Mouse (Mus musculus): ENCODE measurements around the gene Hnrnpul1. TPM values are rescaled to one million over a fixed set of nuclear protein-coding genes. Genes with fewer than 3 reads are reported as not detected.

The Hnrnpul1 gene
- polyA plus RNA-seq, 1 experiment: 543 TPM

DNA sequence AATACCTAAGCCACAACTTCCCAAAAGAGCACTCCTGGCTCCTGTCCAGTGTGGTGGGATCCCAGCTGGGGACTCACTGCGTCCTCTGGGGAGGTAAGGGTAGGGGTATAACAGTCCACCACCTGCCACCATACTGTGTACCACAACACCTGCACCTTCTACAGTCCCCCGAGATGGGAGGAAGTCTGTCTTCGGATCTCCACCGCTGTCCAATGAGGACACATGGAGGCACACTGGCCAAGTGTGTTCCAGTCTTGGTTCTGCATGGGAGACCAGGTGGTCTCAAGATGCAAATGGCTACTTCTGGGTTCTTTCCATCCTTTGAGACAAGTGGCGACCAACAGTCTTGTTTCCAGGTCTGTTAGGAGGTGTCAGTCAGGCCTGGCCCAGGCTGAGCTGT lies 43.4 kb downstream of the Hnrnpul1 start:
- TF ChIP-seq GATA1 (IDR thresholded peaks at IDR 0.05; ENCODE audit: low read length): no peak

DNA sequence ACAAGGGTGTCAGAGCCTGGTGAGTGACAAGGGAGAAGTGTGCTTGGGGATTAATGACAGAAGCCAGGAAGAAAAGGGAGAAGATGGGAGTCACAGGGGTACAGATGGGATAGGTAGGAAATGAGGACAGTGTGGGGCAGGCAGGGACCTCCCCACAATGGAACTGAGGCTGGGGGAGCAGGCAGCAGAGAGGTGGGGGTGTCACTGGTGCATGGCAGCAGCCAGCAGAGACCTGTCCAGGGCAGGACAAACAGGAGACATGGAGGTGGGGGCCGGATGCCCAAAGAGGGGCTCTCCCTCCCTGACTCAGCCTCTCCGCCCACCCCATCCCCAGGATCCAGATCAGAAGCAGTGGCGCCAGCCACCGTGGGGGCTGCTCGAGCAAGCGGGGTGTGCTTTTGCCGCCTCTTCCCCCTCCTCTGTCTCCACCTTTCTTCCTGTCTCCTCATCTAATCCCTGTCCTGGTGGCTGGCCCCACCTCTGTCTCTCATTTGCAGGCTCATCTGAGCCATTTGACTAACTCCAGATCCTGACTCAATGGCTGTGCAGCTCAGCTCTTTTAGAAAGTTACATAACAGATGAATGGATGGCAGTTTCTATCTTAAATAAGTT lies 43.9 kb downstream of the Hnrnpul1 start:
- no peak for TF ChIP-seq GATA1 (IDR thresholded peaks at IDR 0.05; ENCODE audit: low read length)

DNA sequence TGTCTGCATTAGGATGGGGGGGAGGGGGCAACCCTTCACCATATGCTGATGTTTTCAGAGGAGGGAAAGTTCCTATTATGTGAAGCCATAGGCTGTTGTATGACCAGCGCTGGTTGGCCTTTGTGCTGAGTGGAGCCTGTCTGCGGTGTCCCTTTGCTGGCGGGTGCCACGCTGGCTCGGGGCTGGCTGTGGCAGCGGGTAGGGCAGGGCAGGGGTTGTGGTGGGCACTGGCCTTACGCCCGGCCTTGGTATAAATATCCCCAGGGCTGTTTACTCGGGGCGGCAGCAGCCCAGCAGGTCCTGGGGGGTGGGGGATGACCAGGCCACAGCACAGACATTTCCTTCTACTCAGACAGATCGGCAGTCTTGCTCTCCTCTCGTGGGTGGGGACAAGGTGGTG lies 44.6 kb downstream of the Hnrnpul1 start:
- no peak for TF ChIP-seq GATA1 (IDR thresholded peaks at IDR 0.05; ENCODE audit: low read length)

DNA sequence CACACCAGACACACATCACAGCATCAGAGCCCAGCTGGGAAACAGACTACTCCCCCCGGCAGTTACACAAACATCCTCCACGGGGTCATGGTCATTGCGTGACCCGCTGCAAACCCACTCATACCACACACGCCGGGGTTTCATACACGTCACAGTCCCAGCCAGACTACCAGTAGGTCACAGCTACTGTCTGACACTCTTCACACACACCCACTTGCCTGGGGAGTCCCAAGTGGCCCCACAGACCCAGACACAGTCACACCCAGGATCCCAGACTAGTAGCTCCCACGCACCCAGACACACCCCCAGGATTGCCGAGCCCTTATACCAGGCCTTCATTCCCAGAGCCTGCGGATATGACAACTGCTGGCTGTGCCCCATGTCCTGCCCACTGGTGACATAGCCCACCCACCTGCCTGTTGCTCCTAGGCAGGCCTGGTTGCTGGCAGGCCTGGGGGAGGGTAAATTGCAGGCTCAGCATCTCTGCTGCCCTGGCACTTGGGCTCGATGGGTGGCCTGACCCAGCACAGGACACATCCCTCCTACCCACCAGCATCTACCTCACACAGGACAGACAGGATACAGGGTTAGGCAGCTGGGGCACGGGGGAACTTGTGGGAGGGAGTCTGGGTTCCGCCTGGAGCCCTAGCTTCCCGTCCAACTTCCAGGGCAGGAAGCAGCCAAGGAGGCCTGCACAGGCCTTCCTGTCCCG lies 46.8 kb downstream of the Hnrnpul1 start:
- no peak for TF ChIP-seq GATA1 (IDR thresholded peaks at IDR 0.05; ENCODE audit: low read length)

DNA sequence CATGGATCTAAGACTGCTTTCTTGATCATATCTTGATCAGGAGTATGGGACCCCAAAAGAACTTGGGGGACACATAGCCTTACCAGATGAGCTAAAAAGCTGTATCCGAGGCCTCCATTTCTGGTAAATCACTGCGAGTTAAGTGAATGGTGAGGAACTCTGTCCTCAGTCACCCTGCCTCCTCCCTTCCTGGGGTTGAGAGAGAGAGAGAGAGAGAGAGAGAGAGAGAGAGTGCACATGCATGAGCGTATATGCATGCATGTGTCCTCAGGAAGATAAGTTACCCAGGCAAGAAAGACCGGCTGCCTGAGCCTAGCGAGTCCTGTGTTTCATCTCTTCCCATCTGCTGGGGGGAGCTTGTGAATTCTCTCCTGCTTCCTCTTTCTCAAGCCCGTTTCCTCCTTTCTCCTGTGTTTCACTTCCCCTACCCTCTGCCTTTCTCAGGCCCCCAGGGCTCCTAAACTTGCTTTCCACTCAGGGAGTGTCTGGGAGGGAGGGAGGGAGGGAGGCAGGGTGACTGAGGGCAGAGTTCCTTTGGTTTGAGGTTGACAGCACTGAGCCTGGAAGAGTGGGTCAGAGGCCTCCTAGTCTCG lies 47.9 kb downstream of the Hnrnpul1 start:
- no peak for TF ChIP-seq GATA1 (IDR thresholded peaks at IDR 0.05; ENCODE audit: low read length)

DNA sequence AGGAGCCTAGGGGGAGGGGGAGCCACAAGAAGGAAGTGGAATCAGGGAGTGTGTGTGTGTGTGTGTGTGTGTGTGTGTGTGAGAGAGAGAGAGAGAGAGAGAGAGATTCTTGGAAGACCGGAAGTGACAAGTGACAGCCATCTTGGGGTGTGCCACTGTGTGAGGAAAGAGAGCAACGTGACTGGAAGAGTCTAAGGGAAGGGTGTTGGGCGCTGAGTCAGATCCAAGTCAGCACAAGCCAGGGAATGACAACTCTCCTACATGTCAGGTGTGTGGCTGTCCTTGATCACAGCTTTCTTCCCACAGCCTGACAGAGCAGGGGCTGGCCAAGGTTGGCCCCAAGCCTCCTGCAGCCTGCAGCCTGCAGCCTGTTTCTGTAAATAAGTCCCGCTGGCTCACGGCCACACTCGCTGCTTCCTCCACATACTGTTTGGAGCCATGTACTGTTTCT lies 48.7 kb downstream of the Hnrnpul1 start:
- no peak for TF ChIP-seq GATA1 (IDR thresholded peaks at IDR 0.05; ENCODE audit: low read length)

DNA sequence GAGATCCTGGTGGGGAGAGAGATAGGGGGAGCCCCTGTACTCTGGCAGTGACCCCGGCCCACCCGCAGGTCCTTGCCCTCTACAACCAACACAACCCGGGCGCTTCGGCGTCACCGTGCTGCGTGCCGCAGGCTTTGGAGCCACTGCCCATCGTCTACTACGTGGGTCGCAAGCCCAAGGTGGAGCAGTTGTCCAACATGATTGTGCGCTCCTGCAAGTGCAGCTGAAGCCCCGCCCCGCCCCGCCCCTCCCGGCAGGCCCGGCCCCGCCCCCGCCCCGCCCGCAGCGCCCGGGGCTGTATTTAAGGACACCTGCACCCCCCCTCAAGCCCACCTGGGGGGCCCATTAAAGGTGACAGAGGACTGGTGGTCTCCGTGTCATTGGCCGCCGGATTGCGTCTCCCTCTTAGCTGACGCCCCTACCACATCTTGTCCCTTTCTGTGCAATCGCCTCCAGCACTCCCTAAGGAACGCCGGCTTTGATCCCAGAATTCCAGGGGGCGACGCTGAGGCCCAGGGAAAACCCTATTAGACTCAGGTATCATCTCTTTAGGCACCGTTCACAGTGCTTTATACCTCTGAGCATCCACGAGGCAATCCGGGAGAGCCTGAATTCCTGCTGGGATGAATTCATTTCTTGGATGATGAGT lies 49.7 kb downstream of the Hnrnpul1 start:
- no peak for TF ChIP-seq GATA1 (IDR thresholded peaks at IDR 0.05; ENCODE audit: low read length)

DNA sequence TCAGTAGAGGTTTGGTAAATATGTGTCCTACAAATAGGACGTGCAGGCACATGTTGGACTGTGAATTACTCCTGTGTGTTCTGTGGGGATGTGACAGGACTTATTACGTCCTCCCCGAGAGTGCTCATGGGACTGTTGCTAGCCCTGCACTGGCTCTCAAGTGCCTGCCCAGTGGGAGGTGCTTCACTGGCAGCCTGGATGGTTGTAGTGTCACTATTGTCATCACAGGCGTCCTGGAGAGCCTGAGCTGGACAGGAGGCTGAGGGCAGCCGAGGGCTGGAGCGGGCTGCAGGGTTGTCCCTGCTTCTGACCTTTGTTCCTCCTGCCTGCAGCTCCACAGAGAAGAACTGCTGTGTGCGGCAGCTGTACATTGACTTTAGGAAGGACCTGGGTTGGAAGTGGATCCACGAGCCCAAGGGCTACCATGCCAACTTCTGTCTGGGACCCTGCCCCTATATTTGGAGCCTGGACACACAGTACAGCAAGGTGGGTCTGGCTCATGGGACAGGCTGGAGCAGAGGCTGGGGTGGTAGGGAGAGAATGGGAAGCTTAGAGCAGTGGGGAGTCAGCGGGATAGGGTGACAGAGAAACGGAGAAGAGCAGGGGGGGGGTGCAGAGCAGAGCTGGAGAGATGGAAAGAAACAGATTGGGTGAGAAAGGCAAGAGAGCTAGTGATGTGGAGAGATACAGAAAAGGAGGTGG lies 50.6 kb downstream of the Hnrnpul1 start:
- no peak for TF ChIP-seq GATA1 (IDR thresholded peaks at IDR 0.05; ENCODE audit: low read length)

DNA sequence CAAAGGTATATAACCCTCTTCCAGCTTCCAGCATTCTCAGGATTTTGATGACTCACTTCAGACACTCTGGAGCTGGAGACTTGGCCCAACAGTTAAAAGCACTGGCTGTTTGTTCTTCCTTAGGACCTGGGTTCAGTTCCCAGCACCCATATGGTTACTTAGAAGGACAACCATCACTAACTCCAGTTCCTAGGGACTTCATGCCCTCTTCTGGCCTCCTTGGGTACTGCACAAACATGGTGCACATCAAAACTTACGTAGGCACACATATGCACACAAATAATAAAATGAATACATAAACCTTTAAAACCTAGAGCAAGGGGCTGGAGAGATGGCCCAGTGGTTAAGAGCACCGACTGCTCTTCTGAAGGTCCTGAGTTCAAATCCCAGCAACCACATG lies 52.2 kb downstream of the Hnrnpul1 start:
- no peak for TF ChIP-seq GATA1 (IDR thresholded peaks at IDR 0.05; ENCODE audit: low read length)

DNA sequence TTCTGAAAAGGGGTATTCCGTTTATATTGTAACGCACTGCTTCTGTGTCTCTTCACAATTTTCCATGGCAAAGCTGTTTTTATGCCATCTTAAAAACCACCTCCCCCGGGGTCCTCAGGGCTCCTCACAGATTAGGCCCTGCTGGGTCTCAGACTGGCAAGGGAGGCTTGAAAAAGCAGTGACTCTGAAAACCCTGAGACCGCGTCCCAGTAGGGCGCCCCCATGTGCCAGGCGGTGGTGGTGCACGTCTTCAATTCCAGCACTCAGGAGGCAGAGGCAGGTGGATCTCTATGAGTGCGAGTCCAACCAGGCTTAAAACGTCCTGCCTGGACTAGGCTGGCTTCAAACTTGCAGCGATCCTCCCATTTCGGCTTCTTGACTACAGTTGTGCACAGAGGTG lies 53.8 kb downstream of the Hnrnpul1 start:
- no peak for TF ChIP-seq GATA1 (IDR thresholded peaks at IDR 0.05; ENCODE audit: low read length)

DNA sequence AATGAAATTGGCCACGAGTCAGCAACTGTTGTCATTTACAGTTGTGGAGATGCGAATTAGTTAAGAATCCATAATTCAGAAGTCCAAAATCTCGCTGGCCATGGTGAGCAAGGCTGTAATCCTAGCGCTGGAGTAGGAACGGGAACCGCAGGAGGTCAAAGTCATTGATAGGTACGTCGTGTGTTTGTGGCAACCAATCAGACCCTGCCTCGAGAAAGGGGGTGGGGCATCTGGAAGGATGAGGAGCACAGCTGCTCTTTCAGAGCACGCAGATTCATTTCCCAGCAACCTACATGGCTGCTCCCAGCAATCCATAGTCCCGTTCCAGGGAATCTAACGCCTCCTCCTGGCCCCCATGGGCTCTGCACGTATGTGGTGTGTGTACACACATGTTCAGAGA lies 54.7 kb downstream of the Hnrnpul1 start:
- no peak for TF ChIP-seq GATA1 (IDR thresholded peaks at IDR 0.05; ENCODE audit: low read length)

DNA sequence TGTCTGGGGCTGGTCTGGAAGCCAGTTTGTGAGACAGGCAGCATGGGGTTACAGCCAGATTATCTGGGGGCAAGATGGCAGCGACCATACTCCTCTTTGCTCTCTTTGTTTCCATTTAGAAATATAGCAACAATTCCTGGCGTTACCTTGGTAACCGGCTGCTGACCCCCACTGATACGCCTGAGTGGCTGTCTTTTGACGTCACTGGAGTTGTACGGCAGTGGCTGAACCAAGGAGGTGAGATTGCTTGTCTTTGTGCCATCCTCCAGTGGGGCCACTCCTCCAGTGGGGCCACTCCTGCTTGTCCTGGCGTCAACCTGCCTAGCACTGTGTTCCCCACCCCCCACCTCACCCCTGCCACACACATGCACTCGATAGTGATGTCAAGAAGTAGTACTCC lies 60.5 kb downstream of the Hnrnpul1 start:
- TF ChIP-seq GATA1 (IDR thresholded peaks at IDR 0.05; ENCODE audit: low read length): no peak

DNA sequence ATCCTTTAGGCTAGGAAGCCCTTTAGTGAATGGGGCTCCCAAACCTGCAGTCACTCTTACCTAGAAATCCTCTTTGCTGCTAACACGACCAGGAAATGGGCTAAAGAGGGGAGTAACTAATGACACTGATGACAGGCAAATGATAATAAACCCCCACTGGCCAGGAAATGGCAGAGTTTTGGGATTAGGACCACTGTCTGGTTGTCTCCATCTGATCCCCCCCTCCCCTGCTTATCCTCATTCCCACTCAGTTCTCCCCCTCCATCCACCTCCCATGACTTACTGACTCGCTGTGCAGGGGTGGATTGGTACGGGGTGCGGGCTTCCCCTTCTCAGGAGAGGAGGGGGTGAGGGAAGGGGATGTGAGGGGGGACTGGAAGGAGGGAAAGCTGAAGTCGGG lies 64.5 kb downstream of the Hnrnpul1 start:
- no peak for TF ChIP-seq GATA1 (IDR thresholded peaks at IDR 0.05; ENCODE audit: low read length)

DNA sequence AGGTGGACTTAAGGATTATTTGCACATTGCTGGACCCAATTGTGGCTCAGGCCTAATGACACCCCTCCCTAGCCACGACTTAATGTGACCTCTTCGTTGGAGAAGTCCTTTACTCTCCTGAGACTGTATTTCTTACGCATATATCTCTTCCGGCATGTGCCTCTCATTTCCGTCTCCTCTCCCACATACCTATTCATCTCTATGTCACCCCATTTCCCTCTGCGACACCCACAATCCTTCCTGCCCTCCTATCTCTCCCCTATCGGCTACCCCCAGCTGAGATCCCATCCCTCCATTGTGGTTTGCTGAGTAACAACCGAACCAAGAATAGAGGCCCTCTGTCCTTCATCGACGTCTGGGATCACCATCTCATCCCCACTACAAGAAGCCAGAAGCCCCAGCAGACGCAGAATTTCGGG lies 64.9 kb downstream of the Hnrnpul1 start:
- peak; percentile 85 for TF ChIP-seq GATA1 (IDR thresholded peaks at IDR 0.05; ENCODE audit: low read length)

DNA sequence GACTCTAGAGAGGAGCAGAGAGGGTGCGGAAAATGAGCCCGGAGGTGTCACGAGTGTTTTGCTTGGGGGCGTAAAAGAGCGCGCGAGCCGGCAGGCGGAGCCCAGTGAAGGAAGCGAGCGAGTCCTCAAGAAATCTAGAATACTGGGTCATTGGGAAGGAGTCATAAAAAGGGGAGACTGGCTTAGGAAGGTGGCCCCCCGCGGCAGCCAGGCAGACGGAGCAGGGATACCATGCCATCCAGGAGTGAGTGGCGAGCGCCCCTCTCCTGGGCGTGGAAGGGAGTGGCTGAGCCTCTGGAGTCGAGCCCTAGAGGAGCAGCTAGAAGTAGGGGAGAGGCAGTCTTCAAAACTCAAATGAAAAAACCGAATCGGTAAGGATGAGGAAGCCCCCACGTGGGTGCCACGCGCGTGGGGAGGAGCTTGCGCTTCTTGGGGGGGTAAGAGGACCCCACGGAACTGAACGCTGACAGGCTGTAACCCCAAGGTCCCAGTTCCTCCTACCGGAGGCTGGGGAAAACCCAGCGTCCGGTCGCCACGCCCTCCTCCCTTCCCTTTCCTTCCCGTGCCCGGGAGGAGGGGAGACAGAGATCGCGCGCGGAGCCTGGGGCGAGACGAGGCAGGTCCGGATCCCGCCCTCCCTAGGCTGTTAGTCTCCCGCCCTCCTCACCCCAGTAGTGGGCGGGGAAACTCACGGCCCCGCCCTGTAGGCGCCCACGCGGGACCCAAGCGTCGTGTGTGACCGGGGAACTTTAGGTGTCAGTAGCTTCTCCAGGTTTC lies 65.6 kb downstream of the Hnrnpul1 start:
- no peak for TF ChIP-seq GATA1 (IDR thresholded peaks at IDR 0.05; ENCODE audit: low read length)

Measured in G1E-ER4 (cell line).